Mouse (Mus musculus) monocyte, adult 2 months (primary cell): ENCODE measurements around the gene Pheta1.

ENCODE experiments used
- DNase-seq, 2 experiments: peaks; one replicate each; pipeline ENCODE4 v3.0.0; 2022; ENCODE audit warnings: low spot score in 2 of 2, low read depth in 1 of 2

The Pheta1 gene

DNA sequence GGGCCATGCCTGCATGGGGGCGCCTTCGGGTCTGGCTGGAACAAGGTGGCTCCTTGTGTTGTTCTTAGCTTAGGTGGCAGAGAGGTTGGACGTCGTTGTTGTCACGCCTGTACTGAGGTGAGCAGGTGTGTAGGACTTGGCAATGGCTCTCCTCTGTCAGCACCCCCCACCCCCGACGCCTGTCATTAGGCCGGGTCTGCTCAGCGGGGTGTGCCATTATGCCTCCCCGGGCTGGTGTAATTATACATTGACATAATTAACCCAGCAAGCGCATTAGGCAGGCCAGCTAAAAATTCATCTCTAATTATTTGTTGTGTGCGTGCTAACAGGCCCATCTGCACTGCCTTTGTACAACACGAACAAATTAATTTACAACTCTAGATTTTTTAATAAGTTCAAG, 40.6 kb downstream of the Pheta1 start:
- no peak for DNase-seq

DNA sequence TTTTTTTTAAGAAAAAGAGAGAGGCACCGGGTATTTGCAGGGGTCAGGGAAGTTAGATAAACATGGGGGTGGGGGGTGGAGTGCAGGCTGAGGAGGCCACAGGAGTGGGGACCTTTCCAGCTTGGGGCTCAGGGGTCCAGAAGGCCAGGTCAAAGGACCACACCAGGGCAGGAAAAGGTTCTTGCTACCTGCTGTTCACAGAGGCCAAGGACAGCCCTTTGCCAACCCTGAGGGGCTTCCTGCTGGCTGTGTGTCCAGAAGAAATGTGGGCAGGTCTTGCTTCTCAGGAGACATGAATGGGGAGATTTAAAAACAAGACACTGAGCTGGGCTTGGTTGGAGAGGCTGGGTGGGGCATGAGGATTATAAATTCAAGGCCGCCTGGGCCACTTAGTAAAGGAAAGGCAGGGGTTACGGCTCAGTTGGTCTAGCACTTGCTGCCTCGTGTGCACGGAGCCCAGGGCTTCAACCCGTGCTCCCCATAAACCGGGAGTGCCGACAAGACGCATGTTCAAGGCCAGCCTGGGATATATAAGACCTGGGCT, 41.1 kb downstream of the Pheta1 start:
- DNase-seq, result no peak

DNA sequence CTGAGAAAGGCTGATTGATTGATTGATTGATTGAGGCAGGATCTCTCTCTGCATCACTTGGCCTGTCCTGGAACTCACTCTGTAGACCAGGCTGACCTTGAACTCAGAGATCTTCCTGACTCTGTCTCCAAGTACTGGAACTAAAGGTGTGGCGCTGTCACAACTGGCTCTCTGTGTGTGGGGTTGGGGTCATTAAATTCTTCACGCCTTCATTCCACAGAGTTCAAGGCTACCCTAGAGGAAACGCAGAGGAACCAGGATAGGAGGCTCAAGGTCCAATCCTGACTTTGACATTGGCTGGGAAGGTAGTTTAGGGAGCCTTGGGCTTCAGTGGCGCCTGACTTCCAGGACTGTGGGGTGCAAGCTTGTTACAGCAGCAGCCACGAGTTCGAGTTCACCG, 42.1 kb downstream of the Pheta1 start:
- DNase-seq, result no peak

DNA sequence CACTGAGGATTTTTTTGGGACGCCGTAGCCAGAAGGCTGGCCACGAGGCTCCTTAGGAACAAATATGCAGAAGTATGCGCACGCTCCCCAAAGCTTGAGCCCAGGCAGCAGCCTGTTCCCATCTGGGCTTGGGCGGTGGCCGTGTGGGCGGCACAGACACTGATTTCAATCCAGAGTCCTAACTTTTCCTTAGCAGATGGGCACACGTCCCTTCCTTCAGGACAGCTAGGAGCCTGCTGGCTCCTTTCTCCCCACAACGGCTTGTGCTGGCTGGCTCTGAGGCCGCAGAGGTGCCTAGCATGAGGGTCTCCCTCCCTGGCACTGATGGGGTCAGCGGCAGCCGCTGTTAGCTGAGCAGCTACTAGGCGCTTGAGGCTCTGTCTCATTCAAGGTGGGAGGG, 43.5 kb downstream of the Pheta1 start:
- no peak for DNase-seq

DNA sequence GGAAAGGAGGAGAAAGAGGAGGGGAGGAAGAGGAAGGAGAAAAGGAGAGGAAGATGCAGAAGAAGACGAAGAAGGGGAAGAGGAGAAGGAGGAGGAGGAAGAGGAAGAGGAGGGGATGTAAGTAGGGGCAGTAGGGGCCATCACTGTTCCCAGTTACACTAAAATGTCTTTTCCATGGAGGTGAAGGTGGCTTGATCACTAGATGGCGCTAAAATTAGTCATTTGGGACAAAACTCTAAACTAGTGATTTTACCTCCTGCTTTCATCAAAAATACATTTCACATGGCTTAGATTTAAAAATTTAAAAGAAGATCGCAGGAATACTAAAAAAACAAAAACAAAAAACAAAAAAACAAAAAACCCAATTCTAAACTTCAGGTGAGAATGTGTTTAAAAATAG, 44.8 kb downstream of the Pheta1 start:
- no peak for DNase-seq

DNA sequence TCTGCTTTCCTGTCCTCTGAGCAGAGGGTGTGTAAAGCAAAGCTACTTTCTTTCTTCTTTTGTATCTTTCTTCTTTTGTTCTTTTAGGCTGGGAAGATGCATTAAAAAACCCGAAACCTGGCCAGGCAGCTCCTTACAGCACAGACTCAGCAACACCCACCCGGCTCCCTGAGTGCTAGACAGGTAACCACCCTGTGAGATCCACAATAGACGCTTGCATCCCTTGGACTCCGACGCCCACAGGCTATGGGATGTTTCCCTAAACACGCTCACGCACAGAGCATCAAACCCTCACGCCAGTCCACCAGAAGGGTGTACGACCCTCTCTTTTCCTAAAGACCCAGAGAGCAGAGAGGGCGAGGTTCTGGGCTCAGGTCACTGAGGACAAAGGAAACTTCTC, 45.9 kb downstream of the Pheta1 start:
- no peak for DNase-seq

DNA sequence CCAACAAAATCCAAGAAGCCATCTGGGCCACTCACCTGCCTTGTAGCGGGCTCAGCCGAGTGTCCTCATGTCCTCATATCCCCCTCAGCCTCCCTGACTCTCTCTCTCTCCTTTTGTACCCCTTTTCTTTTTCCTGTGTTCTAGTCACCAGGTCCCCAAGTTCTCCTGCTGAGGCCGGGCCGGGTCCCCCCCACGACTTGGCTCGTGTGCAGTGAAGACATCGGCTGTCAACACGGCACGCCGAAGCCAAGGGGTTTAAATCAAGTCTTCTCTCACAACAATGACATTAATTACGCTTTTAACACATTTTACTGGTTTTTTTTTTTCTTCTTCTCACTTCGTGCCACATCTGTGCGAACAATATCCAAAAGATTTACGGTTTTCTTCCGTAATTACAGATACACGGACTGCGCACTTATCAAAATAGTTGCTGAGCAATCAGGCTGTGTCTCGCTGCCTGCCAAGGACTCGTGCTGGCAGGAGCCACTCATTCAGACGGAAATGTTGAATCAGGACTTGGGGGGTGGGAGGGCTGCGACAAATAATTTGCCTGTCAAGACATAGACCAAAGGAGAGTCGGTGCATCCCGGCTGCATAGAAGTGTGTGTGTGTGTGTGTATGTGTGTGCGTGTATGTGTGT, 46.5 kb downstream of the Pheta1 start:
- no peak for DNase-seq

DNA sequence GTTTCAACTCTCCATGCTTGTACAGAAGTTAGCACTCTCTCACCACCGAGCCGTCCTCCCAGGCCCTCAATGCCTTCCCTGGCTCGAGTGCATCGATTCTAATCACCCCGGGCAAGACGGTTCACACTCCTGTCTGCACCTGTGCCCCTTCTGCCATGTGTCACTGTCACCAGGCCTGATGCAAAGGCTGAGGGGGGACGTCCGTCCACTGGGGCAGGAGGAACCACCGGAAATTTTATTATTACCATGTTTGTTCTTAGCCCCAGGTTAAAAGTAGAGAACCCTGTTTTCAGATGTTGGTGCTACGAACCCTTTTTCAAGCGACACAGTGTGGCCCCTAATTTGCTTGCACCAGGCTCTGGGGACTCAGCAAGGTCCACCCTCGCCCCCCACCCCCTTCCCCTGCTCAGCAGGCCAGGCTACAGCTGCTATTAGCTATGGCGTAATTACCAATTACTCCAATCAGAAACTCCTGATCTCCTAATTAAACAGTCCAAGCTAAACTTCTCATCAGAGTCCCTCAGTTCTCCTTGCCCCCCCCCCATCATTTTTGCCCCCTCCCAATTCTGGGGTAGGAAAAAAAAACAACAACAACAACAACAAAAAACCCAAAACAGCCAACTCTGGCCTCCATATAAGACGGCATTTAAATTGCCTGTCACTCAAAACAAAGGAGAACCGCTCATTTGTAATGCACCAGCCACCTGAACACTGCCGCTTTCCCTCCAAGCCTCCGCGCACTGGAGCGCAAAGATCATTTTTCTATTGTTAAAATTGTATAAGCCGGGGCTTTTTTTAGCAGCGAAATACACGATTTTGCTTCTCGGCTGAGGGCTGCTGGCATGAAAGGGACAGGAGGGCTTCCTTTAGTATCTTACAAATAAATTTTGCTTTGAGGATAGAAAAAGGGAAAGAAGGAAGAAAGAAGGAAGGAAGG, 54.3 kb downstream of the Pheta1 start:
- no peak for DNase-seq
